Mouse (Mus musculus) lung, postnatal 0 days (tissue): ENCODE data around the gene Cfdp1. TPM values are rescaled to one million over a fixed set of nuclear protein-coding genes. Genes with fewer than 3 reads are reported as not detected.

ENCODE experiments used
- ATAC-seq: fragments of 200-750 bp; cut with Nextera tagmentation; 2 replicates; pipeline ENCODE4 v1.8.0; 2017; ENCODE audit warnings: moderate library complexity
- DNase-seq: peaks from one replicate; pipeline ENCODE4 v3.0.0-alpha.2; 2016; ENCODE audit warnings: low spot score
- H3K27ac ChIP-seq: fragments of 300-500 bp; sonication (generic); 2 replicates; pipeline ENCODE4 v1.5.1; 2014; ENCODE audit warnings: antibody characterized with exemption, mild to moderate bottlenecking, low read length, mixed read lengths
- H3K27me3 ChIP-seq: fragments of 300-500 bp; sonication (generic); replicated peaks from 2 replicates; pipeline ENCODE4 v1.6.1; 2014; ENCODE audit warnings: low read length, mixed read lengths; ENCODE audit not compliant: insufficient read depth
- H3K36me3 ChIP-seq: fragments of 300-500 bp; sonication (generic); 2 replicates; pipeline ENCODE4 v1.6.1; 2014; ENCODE audit warnings: low read length, mixed read lengths; ENCODE audit not compliant: insufficient read depth
- H3K4me1 ChIP-seq: fragments of 300-500 bp; sonication (generic); 2 replicates; pipeline ENCODE4 v1.6.1; 2014; ENCODE audit warnings: antibody characterized with exemption, low read depth, low read length, mixed read lengths; ENCODE audit not compliant: insufficient read depth
- H3K4me2 ChIP-seq: fragments of 300-500 bp; sonication (generic); replicated peaks from 2 replicates; pipeline ENCODE4 v1.6.1; 2014; ENCODE audit warnings: low read depth, mild to moderate bottlenecking, low read length, moderate library complexity, mixed read lengths
- H3K4me3 ChIP-seq: fragments of 300-500 bp; sonication (generic); 2 replicates; pipeline ENCODE4 v1.5.1; 2014; ENCODE audit warnings: low read depth, low read length
- H3K9ac ChIP-seq: fragments of 300-500 bp; sonication (generic); replicated peaks from 2 replicates; pipeline ENCODE4 v1.6.1; 2014; ENCODE audit warnings: low read depth, mild to moderate bottlenecking
- H3K9me3 ChIP-seq: fragments of 300-500 bp; sonication (generic); 2 replicates; pipeline ENCODE4 v1.6.1; 2016; ENCODE audit warnings: low read length, mixed read lengths
- CTCF ChIP-seq: IDR thresholded peaks from 2 replicates; pipeline ENCODE4 v1.5.1; 2016; ENCODE audit warnings: antibody characterized with exemption, mild to moderate bottlenecking
- EP300 ChIP-seq: IDR thresholded peaks from 2 replicates; pipeline ENCODE4 v1.6.1; 2016; ENCODE audit warnings: antibody characterized with exemption, mild to moderate bottlenecking, control low read depth
- WGBS: fragments of 180-500 bp; shearing (Covaris S2); extraction: QIAGEN DNeasy Blood & Tissue Kit; methylation state at CpG from one replicate; pipeline ENCODE4 v1.1.7; 2014; 5-methylcytosine and 5-hydroxymethylcytosine counted together
- polyA plus RNA-seq: library from polyadenylated mRNA; unstranded; fragments of >200 nt; fragmentation: Nextera tagmentation; extraction: Ambion mirVana; gene quantifications from 2 replicates; pipeline ENCODE4 v1.2.1, GENCODE M21; 2015

Gene Cfdp1
- polyA plus RNA-seq, 1 experiment from 2014 or later, result 93.9 TPM

DNA sequence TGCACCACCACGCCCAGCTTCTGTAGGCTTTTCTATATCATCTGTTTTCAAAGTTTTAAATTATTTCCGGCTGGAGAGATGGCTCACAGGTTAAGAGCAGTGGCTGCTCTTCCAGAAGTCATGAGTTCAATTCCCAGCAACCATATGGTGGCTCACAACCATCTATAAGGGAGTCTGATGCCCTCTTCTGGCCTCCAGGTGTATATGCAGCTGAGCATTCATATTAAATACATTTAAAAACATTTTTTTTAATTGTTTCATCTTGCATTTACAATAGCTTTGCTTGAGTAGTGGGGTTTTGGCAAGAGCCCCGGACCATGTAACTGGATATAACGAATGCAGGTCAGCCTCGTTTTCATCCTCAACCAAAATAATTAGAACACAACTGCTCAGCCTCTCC, 29.8 kb downstream of the Cfdp1 start:
- no peak overlapping the region for H3K4me3 ChIP-seq
- no peak for TF ChIP-seq EP300
- TF ChIP-seq CTCF, result peak; percentile 59
- H3K9ac ChIP-seq, result no peak overlapping the region
- no peaks in the 10 kb centered on the region for H3K4me1 ChIP-seq
- no peak for ATAC-seq
- H3K4me2 ChIP-seq, result no peak overlapping the region
- no peaks in the 10 kb centered on the region for H3K27me3 ChIP-seq
- DNase-seq, result no peak
- no peak overlapping the region for H3K27ac ChIP-seq
- no peaks in the 10 kb centered on the region for H3K9me3 ChIP-seq
- WGBS, result 93% methylated on average over 5 of the region's 5 CpGs
- H3K36me3 ChIP-seq, result no peaks in the 10 kb centered on the region

DNA sequence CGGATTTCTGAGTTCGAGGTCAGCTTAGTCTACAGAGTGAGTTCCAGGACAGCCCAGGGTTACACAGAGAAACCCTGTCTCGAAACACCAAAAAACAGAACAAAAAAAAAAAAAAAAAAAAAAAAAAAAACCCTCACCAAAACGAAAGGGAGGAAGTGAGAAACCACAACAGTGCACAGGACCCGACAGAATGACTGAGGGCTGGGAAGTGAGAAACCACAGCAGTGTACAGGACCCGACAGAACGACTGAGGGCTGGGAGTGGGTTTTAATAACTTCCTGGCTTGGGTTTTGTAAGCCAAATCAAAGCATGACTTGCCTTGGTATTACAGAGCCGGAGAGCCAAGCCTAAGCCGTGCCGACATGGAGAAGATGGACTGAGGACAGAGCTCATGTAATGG, 32.9 kb downstream of the Cfdp1 start:
- ATAC-seq (peak; percentile 43; the same call in 1 of the 2 replicates), DNase-seq (peak; percentile 37)
- H3K4me3 ChIP-seq, result no peak overlapping the region
- H3K27ac ChIP-seq, result peak overlapping the region; percentile 32; the same call in 1 of the 2 replicates
- no peak overlapping the region for H3K9ac ChIP-seq
- H3K4me1 ChIP-seq, result no peaks in the 10 kb centered on the region
- no peak for TF ChIP-seq CTCF
- no peak for TF ChIP-seq EP300
- H3K4me2 ChIP-seq, result no peak overlapping the region
- no peaks in the 10 kb centered on the region for H3K36me3 ChIP-seq
- no peaks in the 10 kb centered on the region for H3K9me3 ChIP-seq
- H3K27me3 ChIP-seq, result no peaks in the 10 kb centered on the region
- 57% methylated on average over 10 of the region's 10 CpGs for WGBS

DNA sequence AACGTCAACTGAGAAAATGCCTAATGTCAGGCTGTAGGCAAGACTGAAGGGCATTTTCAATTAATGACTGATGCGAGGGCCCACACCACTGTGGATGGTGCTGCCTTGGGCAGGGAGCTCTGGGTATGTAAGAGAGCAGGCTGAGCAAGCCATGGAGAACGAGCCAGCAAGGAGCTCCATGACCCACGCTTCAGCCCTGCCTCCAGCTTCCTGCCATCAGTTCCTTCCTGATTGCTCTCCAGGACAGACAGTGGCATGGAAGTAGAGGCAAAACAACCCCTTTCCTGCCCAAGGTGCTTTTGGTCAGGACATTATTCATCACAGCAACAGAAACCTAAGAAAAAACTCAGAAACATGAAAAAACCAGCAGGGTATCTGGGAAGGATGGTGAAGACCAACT, 33.4 kb downstream of the Cfdp1 start:
- 61% methylated on average over 4 of the region's 4 CpGs for WGBS
- no peaks in the 10 kb centered on the region for H3K4me1 ChIP-seq
- no peaks in the 10 kb centered on the region for H3K36me3 ChIP-seq
- H3K27ac ChIP-seq, result 0 out of 2 replicates have a peak overlapping the region, but pooled peaks have one; percentile 9
- ATAC-seq, result peak; percentile 63
- H3K4me3 ChIP-seq, result no peak overlapping the region
- DNase-seq, result no peak
- no peak for TF ChIP-seq CTCF
- TF ChIP-seq EP300, result no peak
- H3K4me2 ChIP-seq, result no peak overlapping the region
- no peak overlapping the region; the same call in 1 of the 2 replicates for H3K9ac ChIP-seq
- no peaks in the 10 kb centered on the region for H3K9me3 ChIP-seq
- H3K27me3 ChIP-seq, result no peaks in the 10 kb centered on the region

DNA sequence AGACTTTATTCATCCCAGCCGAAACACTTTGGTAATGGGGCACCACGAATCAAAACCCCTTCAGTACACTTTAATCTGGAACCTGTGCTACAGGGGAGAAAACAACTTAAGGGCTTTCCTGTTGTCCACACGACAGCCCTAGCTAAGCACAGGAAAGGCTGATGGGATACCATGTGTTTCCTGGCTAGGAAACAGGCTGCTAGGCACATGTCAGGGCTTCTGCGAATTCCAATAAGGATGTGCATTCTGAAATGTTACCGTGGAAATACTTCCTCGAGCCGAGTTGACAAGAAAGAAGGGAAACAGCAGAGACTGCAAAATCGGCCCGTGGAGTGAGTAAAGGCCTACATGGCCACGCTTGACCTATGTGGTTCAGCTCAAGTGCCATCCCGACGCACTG, 34.1 kb downstream of the Cfdp1 start:
- no peaks in the 10 kb centered on the region for H3K27me3 ChIP-seq
- no peak for TF ChIP-seq CTCF
- H3K4me1 ChIP-seq, result no peaks in the 10 kb centered on the region
- no peak overlapping the region for H3K4me3 ChIP-seq
- WGBS, result 70% methylated on average over 12 of the region's 12 CpGs
- H3K9ac ChIP-seq, result no peak overlapping the region
- ATAC-seq (peak; percentile 54; the same call in 1 of the 2 replicates), DNase-seq (peak; percentile 36)
- H3K9me3 ChIP-seq, result no peaks in the 10 kb centered on the region
- no peaks in the 10 kb centered on the region; the same call in 1 of the 2 replicates for H3K36me3 ChIP-seq
- no peak overlapping the region for H3K4me2 ChIP-seq
- peak overlapping the region; percentile 57 for H3K27ac ChIP-seq

DNA sequence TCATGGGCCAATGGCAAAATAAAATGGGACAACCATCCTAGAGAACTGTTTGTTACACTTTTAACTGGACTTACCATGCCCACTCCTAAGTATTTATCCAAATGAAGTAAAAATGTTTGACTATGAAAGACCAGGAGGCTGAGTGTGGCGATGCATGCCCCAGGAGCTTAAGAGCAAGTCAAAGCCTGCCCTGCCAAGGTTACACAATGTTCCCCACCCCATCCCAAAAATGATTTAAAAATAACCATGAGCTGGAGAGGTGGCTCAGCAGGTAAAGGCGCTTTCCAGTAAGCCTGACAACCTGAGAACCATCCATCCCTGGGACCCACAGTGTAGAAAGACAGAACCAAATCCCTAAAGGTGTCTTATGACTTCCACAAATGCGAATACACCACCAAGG, 35.5 kb downstream of the Cfdp1 start:
- WGBS, result 85% methylated on average over 3 of the region's 3 CpGs
- Histone ChIP-seq H3K27ac (peak overlapping the region; percentile 33; the same call in 1 of the 2 replicates), H3K4me1 (no peaks in the 10 kb centered on the region), H3K9ac (no peak overlapping the region), H3K36me3 (no peaks in the 10 kb centered on the region; the same call in 1 of the 2 replicates), H3K9me3 (no peaks in the 10 kb centered on the region), H3K27me3 (no peaks in the 10 kb centered on the region), H3K4me2 (no peak overlapping the region), H3K4me3 (no peak overlapping the region)
- ATAC-seq (no peak), DNase-seq (no peak)
- TF ChIP-seq CTCF (no peak), EP300 (no peak)

DNA sequence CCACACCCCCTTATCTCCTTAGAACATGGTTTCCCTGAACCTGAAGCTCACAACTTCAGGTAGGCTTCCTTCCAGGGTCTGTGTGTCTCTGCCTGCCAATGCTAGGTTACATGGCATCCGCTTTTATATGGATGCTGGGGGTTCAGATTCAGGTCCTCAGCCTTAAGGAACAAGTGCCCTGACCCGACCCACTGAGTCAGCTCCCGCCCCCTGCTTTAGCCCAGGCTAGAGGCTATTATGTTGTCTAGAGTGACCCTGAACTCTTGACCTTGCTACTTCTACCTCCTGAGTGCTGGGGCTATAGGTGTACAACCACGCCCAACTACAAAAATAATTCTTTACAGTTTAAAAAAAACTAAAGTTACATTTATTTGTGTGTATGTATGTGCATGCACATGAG, 39.0 kb downstream of the Cfdp1 start:
- 95% methylated on average over 4 of the region's 4 CpGs for WGBS
- Histone ChIP-seq H3K4me3 (no peak overlapping the region), H3K36me3 (no peaks in the 10 kb centered on the region; the same call in 1 of the 2 replicates), H3K4me2 (no peak overlapping the region), H3K27me3 (no peaks in the 10 kb centered on the region), H3K27ac (no peak overlapping the region), H3K9me3 (no peaks in the 10 kb centered on the region), H3K4me1 (no peaks in the 10 kb centered on the region), H3K9ac (no peak overlapping the region)
- no peak for DNase-seq
- TF ChIP-seq EP300 (no peak), CTCF (no peak)
- no peak for ATAC-seq

DNA sequence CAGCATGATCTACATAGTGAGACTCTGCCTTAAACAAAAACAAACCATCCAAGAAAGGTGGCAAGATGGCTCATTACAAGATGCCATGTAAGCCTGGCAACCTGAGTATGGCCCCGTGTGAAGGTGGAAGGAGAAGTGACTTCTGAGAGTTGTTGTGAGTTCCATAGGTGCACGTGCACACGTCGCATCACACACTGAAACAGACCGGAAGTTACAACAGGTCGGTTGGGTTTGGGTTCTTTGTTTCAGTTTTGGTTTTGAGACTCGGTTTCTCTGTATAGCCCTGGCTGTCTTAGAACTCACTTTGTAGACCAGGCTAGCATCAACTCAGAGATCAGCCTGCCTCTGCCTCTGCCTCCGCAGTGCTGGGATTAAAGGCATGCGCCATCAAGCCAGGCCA, 40.3 kb downstream of the Cfdp1 start:
- DNase-seq, result no peak
- no peak overlapping the region for H3K4me3 ChIP-seq
- H3K4me2 ChIP-seq, result no peak overlapping the region
- H3K4me1 ChIP-seq, result no peaks in the 10 kb centered on the region
- no peaks in the 10 kb centered on the region; the same call in 1 of the 2 replicates for H3K36me3 ChIP-seq
- H3K27ac ChIP-seq, result no peak overlapping the region
- no peak overlapping the region for H3K9ac ChIP-seq
- TF ChIP-seq CTCF (no peak), EP300 (no peak)
- ATAC-seq, result no peak
- H3K9me3 ChIP-seq, result no peaks in the 10 kb centered on the region
- WGBS, result 93% methylated on average over 9 of the region's 9 CpGs
- no peaks in the 10 kb centered on the region for H3K27me3 ChIP-seq
